Mouse (Mus musculus): Measurements from ENCODE around the gene Snx11.
A peak's percentile ranks its signal among the peaks of the same experiment; 100 is the strongest.
"Not testable (repeated sequence)": the region's sequence is repeated elsewhere in the genome, so short reads cannot be mapped to it uniquely, and the experiment has no call there.

The Snx11 gene

GRCm38 (mm10) chr11:96776968-96777962 lies at the start of gene Snx11:
TSS of gene Snx11 (minus strand) at chr11:96777559.
- peak; percentile 99 for DNase-seq (ENCODE audit: low read depth)

- DNase-seq (ENCODE audit: low read depth) = no peak
Measured at GRCm38 (mm10) chr11:96826481-96826880, 49.1 kb upstream of the Snx11 start.

GRCm38 (mm10) chr11:96824783-96825495 lies 47.6 kb upstream of the Snx11 start:
- DNase-seq (ENCODE audit: low read depth) = no peak

- DNase-seq (ENCODE audit: low read depth) = peak; percentile 91
Measured at GRCm38 (mm10) chr11:96823880-96824782, 46.8 kb upstream of the Snx11 start.

GRCm38 (mm10) chr11:96823471-96823837 lies 46.1 kb upstream of the Snx11 start:
- DNase-seq (ENCODE audit: low read depth) = no peak

GRCm38 (mm10) chr11:96822675-96823470 lies 45.5 kb upstream of the Snx11 start:
- peak; percentile 82 for DNase-seq (ENCODE audit: low read depth)

- no peak for DNase-seq (ENCODE audit: low read depth)
Measured at GRCm38 (mm10) chr11:96821956-96822355, 44.6 kb upstream of the Snx11 start.

- no peak for DNase-seq (ENCODE audit: low read depth)
Measured at GRCm38 (mm10) chr11:96818128-96818710, 40.9 kb upstream of the Snx11 start.

GRCm38 (mm10) chr11:96816979-96817378 lies 39.6 kb upstream of the Snx11 start:
- DNase-seq (ENCODE audit: low read depth) = no peak

GRCm38 (mm10) chr11:96816494-96816893 lies 39.1 kb upstream of the Snx11 start:
- no peak for DNase-seq (ENCODE audit: low read depth)

- DNase-seq (ENCODE audit: low read depth) = no peak
Measured at GRCm38 (mm10) chr11:96815895-96816294, 38.5 kb upstream of the Snx11 start.

- no peak for DNase-seq (ENCODE audit: low read depth)
Measured at GRCm38 (mm10) chr11:96814443-96814842, 37.1 kb upstream of the Snx11 start.

- no peak for DNase-seq (ENCODE audit: low read depth)
Measured at GRCm38 (mm10) chr11:96813920-96814319, 36.6 kb upstream of the Snx11 start.

GRCm38 (mm10) chr11:96813455-96813854 lies 36.1 kb upstream of the Snx11 start:
- no peak for DNase-seq (ENCODE audit: low read depth)

- DNase-seq (ENCODE audit: low read depth) = not testable (repeated sequence)
Measured at GRCm38 (mm10) chr11:96811188-96811587, 33.8 kb upstream of the Snx11 start.

- no peak for DNase-seq (ENCODE audit: low read depth)
Measured at GRCm38 (mm10) chr11:96809562-96810235, 32.3 kb upstream of the Snx11 start.

- no peak for DNase-seq (ENCODE audit: low read depth)
Measured at GRCm38 (mm10) chr11:96808066-96808465, 30.7 kb upstream of the Snx11 start.

GRCm38 (mm10) chr11:96805606-96806005 lies 28.2 kb upstream of the Snx11 start:
- DNase-seq (ENCODE audit: low read depth) = no peak

- no peak for DNase-seq (ENCODE audit: low read depth)
Measured at GRCm38 (mm10) chr11:96799511-96799910, 22.2 kb upstream of the Snx11 start.

- no peak for DNase-seq (ENCODE audit: low read depth)
Measured at GRCm38 (mm10) chr11:96796586-96796985, 19.2 kb upstream of the Snx11 start.
